15 mouse cellular contexts compared by ENCODE assay signal in the genomic region with DNA sequence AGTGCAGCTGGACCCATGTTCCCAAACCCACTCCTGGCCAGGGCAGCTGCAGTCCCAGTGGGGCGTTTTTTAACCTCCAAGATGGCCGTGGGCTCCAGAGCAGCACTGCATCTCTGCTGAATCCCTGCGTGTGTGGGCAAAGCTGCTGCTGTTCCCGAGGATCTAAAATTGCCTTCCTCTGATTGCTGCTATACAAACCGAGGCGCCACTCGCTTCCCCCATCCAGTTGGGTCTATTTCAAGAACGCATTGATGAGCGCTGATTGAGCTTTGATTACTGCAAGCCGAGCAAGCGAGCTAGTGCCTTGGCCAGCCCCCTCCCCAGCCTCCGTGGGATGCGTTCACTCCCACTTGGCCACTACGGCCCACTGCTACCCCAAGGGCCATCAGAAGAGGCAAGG. TPM values are rescaled to one million over a fixed set of nuclear protein-coding genes. Genes with fewer than 3 reads are reported as not detected.
A peak's percentile ranks its signal among the peaks of the same experiment; 100 is the strongest.
DNase-seq lines count a peak whose midpoint lies in the region; ATAC-seq and TF ChIP-seq lines count a peak whose summit lies in the region.
"Had no signal": no experiment of that assay in that cellular context is flagged by ENCODE, and none has a peak within 500 bp of the region (broad histone marks: within the 10 kb centered on the region; RNA-seq: fewer than 3 reads in every experiment).

No protein-coding gene starts in this region.

- H3K4me1 ChIP-seq in midbrain, embryonic 13.5 days (replicated peaks): peaks cover 29% of the 10 kb centered on the region
- H3K4me1 ChIP-seq: limb, embryonic 15.5 days had no signal

- H3K9ac ChIP-seq in midbrain, embryonic 13.5 days (replicated peaks): no peak overlapping the region
- H3K9ac ChIP-seq: limb, embryonic 15.5 days had no signal

- peak; percentile 66 for ATAC-seq in frontal cortex, adult (ENCODE audit: low TSS enrichment)
- ATAC-seq in midbrain, embryonic 13.5 days: no peak

- H3K27me3 ChIP-seq in midbrain, embryonic 13.5 days: peaks cover 16% of the 10 kb centered on the region

- no peak overlapping the region for H3K4me3 ChIP-seq in midbrain, embryonic 13.5 days (replicated peaks)
- H3K4me3 ChIP-seq: embryonic facial prominence, embryonic 10.5 days; limb, embryonic 15.5 days had no signal

- no peaks in the 10 kb centered on the region for H3K9me3 ChIP-seq in midbrain, embryonic 13.5 days
- H3K9me3 ChIP-seq: embryonic facial prominence, embryonic 10.5 days; limb, embryonic 15.5 days had no signal

- 82% methylated on average over 14 of the region's 14 CpGs for WGBS in midbrain, embryonic 13.5 days

- no peak for TF ChIP-seq POLR2A in brain, embryonic 14.5 days (IDR thresholded peaks at IDR 0.05; ENCODE audit: borderline replicate concordance, extremely low read depth, insufficient read depth, insufficient read length, poor library complexity, severe bottlenecking)

- H3K4me2 ChIP-seq in midbrain, embryonic 13.5 days (replicated peaks): no peak overlapping the region
- H3K4me2 ChIP-seq: limb, embryonic 15.5 days had no signal

- no peaks in the 10 kb centered on the region for H3K36me3 ChIP-seq in midbrain, embryonic 13.5 days
- H3K36me3 ChIP-seq: embryonic facial prominence, embryonic 10.5 days; limb, embryonic 15.5 days had no signal

- no peak for TF ChIP-seq CTCF in brain, embryonic 14.5 days (IDR thresholded peaks at IDR 0.05; ENCODE audit: borderline replicate concordance, extremely low read depth, insufficient read depth, insufficient read length)

- H3K27ac ChIP-seq in midbrain, embryonic 13.5 days: no peak overlapping the region
- H3K27ac ChIP-seq: embryonic facial prominence, embryonic 10.5 days; limb, embryonic 15.5 days had no signal

- peak; percentile 70 for DNase-seq in brain, embryonic 14.5 days (ENCODE audit: low read depth)
- peak; percentile 20 to 26 for DNase-seq in layer of hippocampus, postnatal 25 days (ENCODE audit: extremely low spot score in 1 of 2, low spot score in 1 of 2)
- peak; percentile 63 to 68 for DNase-seq in right cerebral cortex, adult 2 months (ENCODE audit: low spot score in 2 of 2)
- DNase-seq in spleen, postnatal 4 days (ENCODE audit: low spot score in 2 of 2): no peak
- DNase-seq in kidney, adult 8-10 months: no peak
- DNase-seq: cerebellum, postnatal 14 days; heart, adult 11 months; kidney, postnatal 10 days; lung, adult 2 months had no signal

RNA-seq across cellular contexts. Expression of gene Slc6a1, which starts 27.5 kb away (rescaled TPM):
- polyA plus RNA-seq in brain, embryonic 14.5 days (2012; rRNA removed): 210 and 269 TPM in 2 replicates
- 100 to 1,000 TPM; 292 to 295 TPM for total RNA-seq in layer of hippocampus, postnatal 25 days (2021)
- 85.6 and 88.9 TPM in 2 replicates for polyA plus RNA-seq in midbrain, embryonic 13.5 days (2015; fragmentation: Nextera tagmentation; extraction: Ambion mirVana)
- total RNA-seq: megakaryocyte, adult 5-6 weeks had no signal
- polyA plus RNA-seq: heart, postnatal 0 days had no signal

Comparison
In these comparisons a context has a peak if more than half of its experiments do, and no peak if none do; other contexts are left out.
1. DNase-seq: peak in brain, embryonic 14.5 days (single experiment), layer of hippocampus, postnatal 25 days (2 of 2) and right cerebral cortex, adult 2 months (2 of 2); none in spleen, postnatal 4 days (0 of 2) and kidney, adult 8-10 months (0 of 2).